Mouse (Mus musculus) stomach, postnatal 0 days (tissue): ENCODE results near the gene Esr1. TPM values are rescaled to one million over a fixed set of nuclear protein-coding genes. Genes with fewer than 3 reads are reported as not detected.
"Not testable (repeated sequence)": the region's sequence is repeated elsewhere in the genome, so short reads cannot be mapped to it uniquely, and the experiment has no call there.

Experiments used
- ATAC-seq: fragments of 200-750 bp; cut with Nextera tagmentation; 2 replicates; pipeline ENCODE4 v1.8.0; 2017; ENCODE audit not compliant: low FRiP score, low TSS enrichment
- DNase-seq: peaks from one replicate; pipeline ENCODE4 v3.0.0-alpha.2; 2016; ENCODE audit warnings: low spot score
- H3K27ac ChIP-seq: fragments of 300-500 bp; sonication (generic); replicated peaks from 2 replicates; pipeline ENCODE4 v1.5.1; 2014; ENCODE audit warnings: mild to moderate bottlenecking, control low read depth
- H3K27me3 ChIP-seq: fragments of 300-500 bp; sonication (generic); 2 replicates; pipeline ENCODE4 v1.6.1; 2014; ENCODE audit warnings: low read length; ENCODE audit not compliant: control insufficient read depth, insufficient read depth
- H3K36me3 ChIP-seq: fragments of 300-500 bp; sonication (generic); 2 replicates; pipeline ENCODE4 v1.6.1; 2014; ENCODE audit warnings: low read length, mixed read lengths; ENCODE audit not compliant: control insufficient read depth, insufficient read depth
- H3K4me1 ChIP-seq: fragments of 300-500 bp; sonication (generic); replicated peaks from 2 replicates; pipeline ENCODE4 v1.6.1; 2014; ENCODE audit warnings: antibody characterized with exemption; ENCODE audit not compliant: control insufficient read depth, insufficient read depth
- H3K4me2 ChIP-seq: fragments of 300-500 bp; sonication (generic); replicated peaks from 2 replicates; pipeline ENCODE4 v1.6.1; 2014; ENCODE audit warnings: low read depth, mild to moderate bottlenecking, control low read depth, moderate library complexity
- H3K4me3 ChIP-seq: fragments of 300-500 bp; sonication (generic); 2 replicates; pipeline ENCODE4 v1.5.1; 2014; ENCODE audit warnings: low read depth, low read length, control low read depth
- H3K9ac ChIP-seq: fragments of 300-500 bp; sonication (generic); 2 replicates; pipeline ENCODE4 v1.6.1; 2014; ENCODE audit warnings: mild to moderate bottlenecking, low read length, control low read depth, mixed read lengths
- H3K9me3 ChIP-seq: fragments of 300-500 bp; sonication (generic); 2 replicates; pipeline ENCODE4 v1.6.1; 2016; ENCODE audit warnings: low read length; ENCODE audit not compliant: control insufficient read depth
- CTCF ChIP-seq: IDR thresholded peaks from 2 replicates; pipeline ENCODE4 v1.5.1; 2016; ENCODE audit warnings: antibody characterized with exemption, low read depth, mild to moderate bottlenecking, moderate library complexity
- EP300 ChIP-seq: optimal IDR thresholded peaks from 2 replicates; pipeline ENCODE3; 2016; ENCODE audit warnings: antibody characterized with exemption
- WGBS: fragments of 180-500 bp; shearing (Covaris S2); extraction: QIAGEN DNeasy Blood & Tissue Kit; methylation state at CpG from one replicate; pipeline ENCODE4 v1.1.7; 2014; 5-methylcytosine and 5-hydroxymethylcytosine counted together
- polyA plus RNA-seq: library from polyadenylated mRNA; unstranded; fragments of >200 nt; fragmentation: Nextera tagmentation; extraction: Ambion mirVana; gene quantifications from 2 replicates; pipeline ENCODE4 v1.2.1, GENCODE M21; 2015

The Esr1 gene
- polyA plus RNA-seq, 1 experiment from 2014 or later: 0.57 TPM

GRCm38 (mm10) chr10:4665380-4665779 is 54.0 kb downstream of the Esr1 start:
- Histone ChIP-seq H3K27me3 (no peaks in the 10 kb centered on the region), H3K9me3 (no peaks in the 10 kb centered on the region), H3K27ac (no peak overlapping the region), H3K9ac (no peak overlapping the region), H3K4me3 (no peak overlapping the region), H3K4me1 (no peaks in the 10 kb centered on the region), H3K36me3 (no peaks in the 10 kb centered on the region), H3K4me2 (no peak overlapping the region)
- WGBS: 72% methylated on average over 5 of the region's 5 CpGs
- DNase-seq (no peak), ATAC-seq (no peak)
- TF ChIP-seq EP300 (no peak), CTCF (no peak)

DNA sequence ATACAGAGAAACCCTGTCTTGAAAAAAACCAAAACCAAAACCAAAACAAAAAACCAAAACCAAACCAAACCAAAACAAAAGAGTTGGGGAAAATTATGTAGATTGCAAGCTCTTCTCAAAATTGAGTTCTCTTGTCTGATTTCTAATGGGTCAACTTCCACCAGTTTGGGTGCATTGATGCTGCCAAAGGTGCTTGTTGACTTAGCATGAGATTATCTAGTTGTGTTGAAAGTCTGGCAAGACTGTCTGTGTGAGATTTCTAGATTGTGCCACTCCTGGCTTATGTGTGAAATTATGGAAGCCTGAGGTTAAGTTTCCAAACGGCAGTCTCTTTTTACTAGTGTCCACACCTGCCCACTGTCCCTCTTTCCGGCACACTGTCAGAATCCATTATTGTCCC is 55.6 kb downstream of the Esr1 start:
- Histone ChIP-seq H3K27ac (no peak overlapping the region), H3K27me3 (no peaks in the 10 kb centered on the region), H3K4me3 (no peak overlapping the region), H3K36me3 (no peaks in the 10 kb centered on the region), H3K9ac (no peak overlapping the region), H3K4me2 (no peak overlapping the region), H3K9me3 (no peaks in the 10 kb centered on the region), H3K4me1 (no peaks in the 10 kb centered on the region)
- no peak for TF ChIP-seq EP300
- TF ChIP-seq CTCF: no peak
- WGBS: 84% methylated on average over 2 of the region's 2 CpGs
- no peak for ATAC-seq
- DNase-seq: no peak

- Histone ChIP-seq H3K4me1 (no peaks in the 10 kb centered on the region), H3K27ac (no peak overlapping the region), H3K36me3 (no peaks in the 10 kb centered on the region), H3K27me3 (no peaks in the 10 kb centered on the region), H3K4me2 (no peak overlapping the region), H3K9ac (no peak overlapping the region), H3K4me3 (no peak overlapping the region), H3K9me3 (no peaks in the 10 kb centered on the region)
- ATAC-seq (no peak), DNase-seq (no peak)
- no peak for TF ChIP-seq EP300
- no peak for TF ChIP-seq CTCF
- WGBS: 56% methylated on average over 2 of the region's 2 CpGs
These were observed 58.7 kb downstream of the Esr1 start for GRCm38 (mm10) chr10:4670053-4670452.

DNA sequence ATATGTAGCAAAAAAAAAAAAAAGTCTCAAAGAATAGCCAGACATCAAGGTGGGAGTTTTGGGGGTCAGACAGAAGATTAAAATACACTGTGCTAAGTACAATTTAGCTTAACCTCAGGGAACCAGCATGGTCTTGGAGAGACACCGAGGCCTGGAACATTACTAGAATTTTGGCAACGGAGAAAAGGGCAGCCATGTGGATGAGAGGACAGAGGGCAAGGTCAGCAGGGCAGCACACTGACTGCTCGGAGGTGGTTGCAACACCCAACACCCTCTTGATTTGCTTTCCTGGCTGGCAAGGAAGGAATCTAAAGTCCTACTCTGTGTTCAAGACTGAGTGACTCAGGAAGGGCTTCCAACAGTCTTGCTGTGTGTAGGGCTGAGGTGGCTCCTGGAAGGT is 60.5 kb downstream of the Esr1 start:
- TF ChIP-seq CTCF: no peak
- TF ChIP-seq EP300: no peak
- Histone ChIP-seq H3K9ac (no peak overlapping the region), H3K4me2 (no peak overlapping the region), H3K27ac (no peak overlapping the region), H3K4me1 (no peaks in the 10 kb centered on the region), H3K4me3 (no peak overlapping the region), H3K27me3 (no peaks in the 10 kb centered on the region), H3K36me3 (no peaks in the 10 kb centered on the region), H3K9me3 (no peaks in the 10 kb centered on the region)
- ATAC-seq (no peak), DNase-seq (no peak)
- 78% methylated on average over 3 of the region's 3 CpGs for WGBS

- no peak for TF ChIP-seq EP300
- TF ChIP-seq CTCF: no peak
- Histone ChIP-seq H3K9me3 (no peaks in the 10 kb centered on the region), H3K4me1 (no peaks in the 10 kb centered on the region), H3K27me3 (no peaks in the 10 kb centered on the region), H3K36me3 (no peaks in the 10 kb centered on the region), H3K4me2 (no peak overlapping the region), H3K27ac (no peak overlapping the region), H3K4me3 (no peak overlapping the region), H3K9ac (no peak overlapping the region)
- DNase-seq (no peak), ATAC-seq (no peak)
- WGBS: 56% methylated on average over 4 of the region's 4 CpGs
These were observed 62.0 kb downstream of the Esr1 start for GRCm38 (mm10) chr10:4673311-4673816.

DNA sequence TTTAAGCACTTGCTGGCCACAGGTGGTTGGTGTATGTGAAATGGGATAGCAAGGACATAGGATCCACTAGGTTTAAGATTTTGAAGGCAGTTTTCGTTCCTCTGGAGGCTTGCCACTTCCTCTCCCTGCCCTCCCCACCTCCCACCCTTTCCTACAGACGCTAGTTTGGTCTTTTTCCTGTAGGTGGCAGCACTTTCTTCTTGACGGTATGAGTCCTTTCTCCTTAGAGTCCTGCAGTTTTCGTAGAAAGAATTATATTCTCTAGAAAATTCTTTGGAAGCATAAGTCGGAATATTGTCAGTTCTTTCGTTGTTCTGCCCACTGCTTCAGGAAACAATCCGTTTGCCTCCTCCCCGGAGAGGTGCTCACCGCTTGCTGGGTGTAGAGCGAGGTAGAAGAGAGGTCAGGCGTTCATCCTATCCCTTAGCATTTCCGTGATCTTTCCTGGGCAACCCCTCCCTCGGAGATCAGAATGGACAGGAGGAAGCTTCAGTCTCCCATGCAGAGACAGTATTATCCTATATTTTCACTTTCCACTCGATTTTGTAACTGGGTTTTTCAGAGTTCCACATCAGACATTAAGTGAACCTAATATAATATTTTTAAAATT is 63.7 kb downstream of the Esr1 start:
- not testable (repeated sequence) for DNase-seq, H3K9me3 ChIP-seq, H3K4me1 ChIP-seq, H3K9ac ChIP-seq, ATAC-seq, H3K4me3 ChIP-seq, H3K36me3 ChIP-seq, H3K27ac ChIP-seq, H3K27me3 ChIP-seq
- peak; percentile 57 for TF ChIP-seq CTCF
- 0 out of 2 replicates have a peak overlapping the region, but pooled peaks have one; percentile 32 for H3K4me2 ChIP-seq
- 21% methylated on average over 14 of the region's 14 CpGs for WGBS
